Mouse (Mus musculus) neutrophil, adult 5-6 weeks (primary cell): Measurements from ENCODE around the gene Lrrc63. TPM values are rescaled to one million over a fixed set of nuclear protein-coding genes. Genes with fewer than 3 reads are reported as not detected.
"Not testable (repeated sequence)": the region's sequence is repeated elsewhere in the genome, so short reads cannot be mapped to it uniquely, and the experiment has no call there.

Source experiments
- ATAC-seq: fragments of 151-379, 151-347 bp; 2 replicates; pipeline ENCODE4 v1.8.0; 2017; ENCODE audit warnings: mild to moderate bottlenecking, moderate TSS enrichment; ENCODE audit not compliant: insufficient number of reproducible peaks, poor library complexity, low FRiP score, severe bottlenecking; ENCODE audit errors: extremely low read depth
- total RNA-seq: library from RNA; stranded (forward); fragments of 200-1000 nt; gene quantifications from 2 replicates; pipeline ENCODE4 v1.2.3, GENCODE M21; 2017

The Lrrc63 gene
- total RNA-seq, 1 experiment from 2014 or later = 1.0 TPM

DNA sequence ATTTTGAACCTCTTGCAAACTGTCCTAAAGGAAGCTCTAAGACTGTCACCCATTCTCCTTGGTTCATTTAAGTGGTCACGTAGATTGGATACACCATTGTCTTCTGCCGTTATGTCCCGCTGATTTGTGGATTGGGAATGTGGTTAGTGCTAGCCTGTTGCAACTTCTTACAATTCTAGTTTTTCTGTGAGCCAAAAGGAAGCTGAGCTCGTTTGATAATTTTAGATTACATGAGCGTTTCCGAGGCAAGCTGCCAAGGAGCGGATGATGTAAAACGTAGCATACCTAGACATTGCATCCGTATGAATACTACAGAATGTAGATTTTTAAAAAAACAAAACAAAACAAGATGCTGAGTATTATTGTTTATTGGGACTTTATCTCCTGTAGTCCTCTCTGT lies 17.5 kb upstream of the Lrrc63 start:
- ATAC-seq = no peak

DNA sequence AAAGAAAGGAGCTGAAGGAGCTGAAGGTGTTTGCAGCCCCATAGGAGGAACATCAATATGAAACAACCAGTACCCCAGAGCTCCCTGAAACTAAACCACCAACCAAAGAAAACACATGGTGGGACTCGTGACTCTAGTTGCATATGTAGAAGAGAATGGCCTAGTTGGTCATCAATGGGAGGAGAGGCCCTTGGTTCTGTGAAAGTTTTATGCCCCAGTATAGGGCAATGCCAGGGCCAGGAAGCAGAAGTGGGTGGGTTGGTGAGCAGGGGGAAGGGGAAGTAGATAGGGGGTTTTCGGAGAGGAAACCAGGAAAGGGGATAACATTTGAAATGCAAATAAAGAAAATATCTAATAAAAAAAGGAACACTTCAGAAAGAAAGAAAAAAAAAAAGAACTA lies 17.0 kb upstream of the Lrrc63 start:
- not testable (repeated sequence) for ATAC-seq

DNA sequence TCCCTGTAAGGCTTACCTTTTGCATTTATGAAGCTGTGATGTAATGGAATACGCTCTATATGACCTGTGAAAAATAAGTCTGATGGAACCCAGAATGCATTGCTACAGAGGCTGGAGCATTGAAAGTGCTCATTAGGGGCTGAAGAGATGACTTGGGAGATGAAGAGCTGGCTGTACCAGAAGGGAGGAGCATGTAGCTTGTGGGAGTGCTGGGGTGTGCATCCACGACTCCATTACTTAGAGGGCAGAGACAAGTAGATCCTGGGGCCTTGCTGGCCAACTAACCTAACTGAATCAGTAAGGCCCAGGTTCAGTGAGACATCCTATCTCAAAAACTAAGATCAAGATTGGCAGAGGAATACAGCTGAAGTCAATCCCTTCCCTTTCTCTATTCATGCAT lies 8.5 kb upstream of the Lrrc63 start:
- ATAC-seq = no peak

DNA sequence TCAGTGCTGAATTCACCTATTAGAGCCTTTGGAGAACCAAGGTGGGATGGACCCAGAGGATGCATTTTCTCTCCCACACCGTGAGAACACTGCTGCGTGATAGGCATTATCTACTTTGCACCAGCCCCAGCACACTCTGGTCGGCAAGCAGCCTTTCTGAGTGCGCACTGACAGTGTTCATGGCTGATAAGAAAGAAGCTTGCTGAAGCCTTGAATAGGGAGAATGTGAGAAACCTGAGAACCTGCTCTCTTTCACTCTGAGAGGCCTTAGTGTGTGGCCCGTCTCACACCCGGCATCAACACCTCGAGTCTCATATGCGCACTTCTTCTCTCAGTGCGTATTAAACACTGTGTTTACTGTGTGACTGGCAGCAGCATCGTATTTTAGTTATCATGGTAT lies 7.8 kb upstream of the Lrrc63 start:
- ATAC-seq = no peak

DNA sequence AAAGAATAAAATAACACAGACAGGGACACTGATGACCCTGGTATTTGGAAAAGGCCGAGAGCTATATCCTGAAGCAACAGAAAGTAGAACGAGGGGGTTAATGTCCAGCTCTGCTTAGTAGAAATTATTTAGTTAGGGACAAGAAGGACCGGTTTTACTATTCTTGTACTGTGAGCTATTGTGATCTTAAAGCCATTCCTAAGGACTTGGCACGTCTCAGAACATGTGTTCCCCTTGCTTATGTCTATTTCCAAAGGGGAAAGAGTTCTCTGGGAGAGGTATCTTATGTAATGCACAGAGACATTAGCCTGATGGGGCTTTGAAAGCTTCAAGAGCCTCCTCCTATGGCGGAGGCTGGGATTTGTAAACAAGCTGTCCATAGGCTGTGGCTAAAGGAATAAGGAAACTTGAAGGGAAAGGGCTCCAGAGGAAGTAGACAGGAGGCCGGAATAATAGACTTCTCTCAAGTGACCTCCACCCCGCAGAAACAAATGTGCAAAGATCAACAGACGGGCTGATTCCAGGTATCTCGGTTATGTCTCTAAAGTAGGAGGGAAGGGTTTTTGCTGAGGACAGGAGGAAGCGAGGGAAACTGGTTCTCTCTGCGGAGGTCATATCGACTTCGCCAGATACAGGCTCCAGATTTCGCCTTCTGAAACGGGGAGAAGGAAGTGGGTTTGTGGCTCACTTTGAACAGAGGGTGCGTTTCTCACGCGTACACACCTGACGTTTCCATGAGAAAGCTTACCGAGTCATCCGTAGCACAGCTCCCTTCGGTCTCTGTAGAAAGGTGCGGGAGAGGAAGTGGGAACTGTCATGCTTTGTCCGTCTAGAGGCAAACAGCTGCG lies 5.7 kb upstream of the Lrrc63 start:
- peak; percentile 66; the same call in 1 of the 2 replicates for ATAC-seq

DNA sequence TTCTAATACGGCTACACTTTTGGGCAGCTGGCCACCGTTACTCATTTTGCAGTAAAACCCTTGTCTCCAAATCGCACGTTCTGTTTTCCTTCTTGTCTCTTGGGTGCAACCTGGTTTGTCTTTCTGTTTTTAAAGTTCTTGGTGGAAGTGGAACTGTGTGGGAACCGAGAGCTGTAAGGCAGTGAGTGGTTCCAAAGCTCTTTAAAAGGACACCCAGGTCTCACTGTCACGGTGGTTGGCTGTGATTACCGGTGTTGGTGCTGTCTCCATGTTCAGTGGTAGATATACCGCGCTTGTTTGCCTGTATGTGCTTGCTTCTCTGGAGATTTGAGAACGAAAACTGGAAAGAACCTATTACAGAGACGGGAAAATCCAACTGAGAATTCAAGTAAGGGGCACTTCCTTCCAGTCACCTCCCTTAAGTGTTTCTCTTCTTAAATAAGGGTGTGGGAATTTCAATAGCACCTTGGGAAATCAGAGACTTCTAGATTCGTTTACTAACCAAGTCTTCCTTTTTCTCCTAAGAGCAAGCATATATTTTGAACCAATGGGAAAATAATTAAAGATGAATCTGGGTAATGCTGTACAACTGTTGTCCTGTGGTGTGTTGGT lies 749 bp upstream of the Lrrc63 start:
- 0 out of 2 replicates have a peak, but pooled peaks have one; percentile 3 for ATAC-seq

DNA sequence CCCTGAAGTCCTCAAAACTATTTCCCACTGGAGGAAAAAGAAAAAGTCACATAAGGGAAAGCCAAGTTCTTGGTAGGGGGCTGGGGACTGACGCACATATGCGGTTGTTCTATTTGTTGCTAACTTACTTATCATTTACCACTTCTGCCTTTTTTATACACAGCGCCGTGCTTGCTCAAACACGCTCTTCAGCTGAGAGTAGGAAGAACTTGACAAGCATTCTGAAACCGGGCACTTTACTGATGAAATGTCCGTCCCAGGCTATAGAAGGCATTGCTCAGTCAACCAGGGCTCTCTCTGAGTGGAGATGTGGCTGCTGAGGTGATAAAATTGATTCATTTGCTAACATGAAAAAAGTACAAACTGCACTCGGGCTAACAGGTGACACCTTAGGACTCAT lies 9.0 kb downstream of the Lrrc63 start:
- ATAC-seq = no peak

DNA sequence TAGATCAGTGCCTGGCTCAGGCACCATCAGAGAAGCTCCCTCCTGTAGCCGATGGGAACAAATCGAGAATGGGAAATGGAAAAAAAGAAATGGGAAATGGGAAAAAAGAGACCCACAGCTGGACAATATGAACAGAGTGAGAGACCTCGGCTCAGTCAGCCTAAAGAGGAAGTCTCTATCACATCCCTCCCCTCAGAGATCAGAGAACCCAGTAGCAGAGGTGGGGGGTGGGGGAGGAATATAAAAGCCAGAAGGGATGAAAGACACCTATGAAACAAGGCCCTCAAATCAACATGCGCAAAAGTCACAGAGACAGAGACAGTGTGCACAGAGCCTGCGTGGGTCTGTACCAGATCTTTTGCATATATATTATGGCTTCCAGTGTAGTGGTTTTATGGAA lies 27.7 kb downstream of the Lrrc63 start:
- no peak for ATAC-seq

DNA sequence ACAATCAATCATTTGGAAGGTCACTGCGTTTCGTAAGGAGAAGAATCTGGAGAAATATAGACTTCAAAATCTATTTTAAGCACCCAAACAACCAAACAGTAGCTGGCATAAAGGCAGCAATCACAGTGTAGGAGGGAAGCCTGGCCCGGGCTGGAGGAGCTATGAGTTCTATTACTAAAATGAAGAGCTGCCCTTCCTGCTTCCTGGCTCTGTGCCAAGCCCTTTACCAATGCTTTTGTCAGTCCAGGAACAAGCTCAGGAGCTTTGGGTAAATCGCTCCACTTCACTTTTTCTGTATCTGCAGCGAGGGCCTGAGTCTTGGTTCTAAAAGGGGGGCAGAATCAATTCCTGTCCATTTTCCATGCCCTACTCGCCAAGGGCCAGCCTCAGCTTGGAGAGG lies 52.7 kb downstream of the Lrrc63 start:
- ATAC-seq = no peak

DNA sequence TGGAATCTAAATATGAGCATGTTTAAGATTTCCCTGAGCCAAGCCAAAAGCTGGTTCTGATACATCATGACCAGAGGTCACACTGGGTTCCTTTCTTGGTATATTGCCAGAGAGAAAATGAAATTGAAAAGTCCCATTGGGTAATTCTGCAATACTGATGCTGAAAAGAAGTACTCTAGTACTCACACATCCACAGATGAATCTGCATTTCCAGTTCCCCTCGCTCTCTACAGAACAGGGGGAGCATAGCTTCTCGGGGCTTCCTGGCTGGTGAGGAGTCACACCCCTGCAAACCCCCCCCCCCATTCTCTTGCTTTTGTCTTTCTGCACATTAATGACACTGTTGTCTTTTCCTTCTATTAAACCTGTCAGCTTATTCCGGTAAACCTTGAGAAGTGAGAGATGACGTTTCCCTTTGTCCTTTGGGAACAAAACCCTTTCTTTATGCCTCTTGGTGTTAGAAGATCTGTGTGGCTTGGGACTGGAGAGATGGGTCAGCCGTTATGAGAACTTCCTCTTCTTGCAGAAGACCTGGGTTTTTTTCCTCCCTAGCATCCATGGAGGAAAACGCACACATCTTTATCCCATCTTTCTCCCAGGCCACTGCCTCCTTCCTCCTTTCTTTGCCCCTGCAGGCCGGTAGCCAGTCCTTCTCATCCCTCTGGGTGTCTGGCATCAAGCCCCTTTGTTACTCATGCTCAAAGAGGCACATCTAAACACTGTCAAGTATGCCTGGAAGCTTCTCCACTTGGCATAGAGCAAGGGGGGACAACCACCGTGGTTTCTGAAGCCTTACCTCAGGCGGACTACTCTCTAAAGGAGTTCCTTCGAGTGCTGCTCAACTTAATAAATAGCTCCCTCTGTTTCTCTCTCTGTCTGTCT lies 55.1 kb downstream of the Lrrc63 start:
- no peak for ATAC-seq

DNA sequence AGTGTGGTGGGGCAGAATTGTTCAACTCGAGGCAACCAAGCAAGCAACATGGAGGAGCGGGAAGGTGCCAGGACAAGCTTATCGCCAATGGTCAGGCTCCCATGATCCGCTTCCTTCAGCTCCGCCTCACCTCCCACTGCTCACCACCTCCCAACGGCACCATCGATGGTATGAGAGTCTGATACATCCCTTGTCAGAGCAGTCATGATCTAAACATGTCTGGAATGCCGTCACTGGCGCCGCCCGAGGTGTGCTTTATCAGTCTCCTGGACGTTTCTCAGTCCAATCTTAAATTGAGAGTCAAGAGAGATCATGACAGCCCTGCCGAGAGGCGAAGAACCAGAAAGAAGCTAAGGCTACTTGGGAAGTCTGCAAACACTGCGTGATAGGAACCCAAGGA lies 59.6 kb downstream of the Lrrc63 start:
- ATAC-seq = no peak

DNA sequence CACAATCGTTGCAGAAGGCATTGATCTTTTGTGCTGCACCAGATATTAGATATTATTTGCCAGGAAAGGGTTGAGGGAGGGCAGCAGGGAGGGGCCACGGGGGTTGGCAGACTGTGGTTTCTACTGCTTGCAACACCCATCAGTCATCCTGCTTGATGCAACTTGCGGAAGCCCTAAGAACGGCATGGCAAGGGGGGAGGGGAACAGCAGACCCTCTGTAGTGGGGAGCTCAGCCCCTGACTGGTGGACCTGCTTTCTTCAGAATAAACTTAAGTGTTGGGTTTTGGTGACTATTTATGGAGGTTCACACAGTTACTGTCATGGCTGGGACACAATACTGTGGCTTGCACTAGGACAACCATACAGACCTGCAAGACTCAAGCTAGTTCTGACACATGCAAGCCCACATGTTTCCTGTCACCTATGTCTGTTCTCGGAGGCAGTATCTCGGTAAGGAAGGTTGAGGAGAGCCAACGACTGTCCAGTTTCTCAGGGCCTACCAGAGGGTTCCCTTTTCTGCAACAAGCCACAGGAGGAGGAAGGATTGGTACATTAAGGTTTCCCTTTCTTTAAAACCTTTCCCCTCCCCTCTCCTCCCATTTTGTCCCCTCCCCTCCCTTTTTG lies 61.2 kb downstream of the Lrrc63 start:
- peak; percentile 66 for ATAC-seq

DNA sequence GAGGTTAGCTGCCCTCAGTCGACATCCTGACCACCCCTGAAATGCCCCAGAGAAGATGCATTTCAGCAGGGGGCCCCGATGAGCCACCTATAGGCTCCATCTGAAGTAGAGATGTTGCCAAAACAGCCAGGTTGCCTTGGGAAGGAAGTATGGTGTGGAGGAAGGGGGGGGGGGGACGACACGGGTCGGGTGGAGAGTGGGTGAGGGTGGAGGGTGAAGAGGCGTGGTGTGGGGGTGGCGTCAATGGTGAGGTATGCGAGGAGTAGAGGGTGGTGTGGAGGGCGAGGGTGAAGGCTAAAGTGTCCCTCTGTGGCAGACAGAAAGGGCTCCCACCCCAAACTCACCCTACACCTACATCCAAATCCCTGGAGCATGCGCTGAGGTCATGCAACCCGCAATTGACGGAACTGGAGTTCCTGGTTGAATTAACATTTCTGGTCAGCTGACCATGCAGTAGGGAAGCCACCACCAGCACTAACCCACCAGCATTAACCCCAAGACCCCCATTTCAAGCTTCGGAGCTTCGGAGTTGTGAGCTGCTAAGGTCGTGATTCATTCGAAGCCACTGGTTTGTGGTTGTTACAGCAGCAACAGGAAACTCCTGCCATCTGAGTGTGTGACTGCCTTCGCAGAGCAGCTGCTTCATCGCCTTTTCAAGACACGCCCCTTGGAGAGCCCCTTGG lies 62.1 kb downstream of the Lrrc63 start:
- peak; percentile 39 for ATAC-seq

DNA sequence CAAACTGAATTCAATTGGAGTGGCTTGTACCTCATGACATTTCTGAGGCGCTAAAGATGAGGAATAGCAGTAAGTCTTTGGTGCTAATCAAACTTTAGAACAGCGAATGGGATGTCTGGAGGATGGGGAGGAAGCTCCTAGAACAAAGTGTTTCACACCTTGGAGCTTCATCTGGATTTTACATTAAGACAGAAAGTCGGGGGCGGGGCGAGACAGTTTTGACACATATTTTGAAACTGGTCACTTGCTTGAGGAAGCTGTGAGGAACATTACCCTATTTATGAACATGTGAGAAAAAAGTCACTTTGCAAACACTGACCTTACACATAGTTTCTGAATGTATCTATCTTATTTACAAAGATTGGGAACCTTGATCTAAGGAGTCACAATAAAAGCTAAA lies 65.5 kb downstream of the Lrrc63 start:
- no peak for ATAC-seq

DNA sequence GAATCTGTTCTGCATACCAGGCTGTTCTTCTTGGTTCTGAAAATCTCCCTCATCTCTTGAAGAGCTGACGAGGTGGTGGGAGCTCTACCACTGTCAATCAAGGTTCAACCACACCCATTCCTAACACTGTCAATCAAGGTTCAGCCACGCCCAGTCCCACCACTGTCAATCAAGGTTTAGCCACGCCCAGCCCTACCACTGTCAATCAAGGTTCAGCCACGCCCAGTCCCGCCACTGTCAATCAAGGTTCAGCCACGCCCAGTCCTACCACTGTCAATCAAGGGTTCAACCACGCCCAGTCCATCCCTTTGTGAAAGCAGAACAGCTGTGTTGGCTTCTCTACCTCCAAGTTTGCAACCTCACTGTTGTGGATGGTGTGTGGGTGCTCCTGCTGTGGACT lies 66.2 kb downstream of the Lrrc63 start:
- ATAC-seq = peak; percentile 51

DNA sequence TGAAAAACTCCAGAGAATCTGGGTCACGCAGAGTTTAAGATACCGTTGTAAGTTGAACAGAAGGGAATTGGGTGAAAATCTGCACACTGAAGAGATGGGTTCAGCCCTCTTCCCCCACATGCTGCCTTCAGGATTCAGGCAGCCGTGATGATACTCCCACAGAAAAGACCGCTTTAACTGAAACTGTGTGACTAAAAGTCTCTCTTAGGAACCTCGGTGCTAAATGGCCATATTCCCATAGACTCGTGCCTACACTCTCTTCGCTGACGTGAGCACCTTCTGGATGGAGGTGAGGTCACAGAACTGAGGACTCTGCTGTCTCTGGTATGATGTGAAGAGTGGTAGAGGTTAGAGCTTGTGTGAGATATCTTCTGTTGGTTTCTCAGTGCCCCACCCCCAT lies 66.7 kb downstream of the Lrrc63 start:
- ATAC-seq = no peak

DNA sequence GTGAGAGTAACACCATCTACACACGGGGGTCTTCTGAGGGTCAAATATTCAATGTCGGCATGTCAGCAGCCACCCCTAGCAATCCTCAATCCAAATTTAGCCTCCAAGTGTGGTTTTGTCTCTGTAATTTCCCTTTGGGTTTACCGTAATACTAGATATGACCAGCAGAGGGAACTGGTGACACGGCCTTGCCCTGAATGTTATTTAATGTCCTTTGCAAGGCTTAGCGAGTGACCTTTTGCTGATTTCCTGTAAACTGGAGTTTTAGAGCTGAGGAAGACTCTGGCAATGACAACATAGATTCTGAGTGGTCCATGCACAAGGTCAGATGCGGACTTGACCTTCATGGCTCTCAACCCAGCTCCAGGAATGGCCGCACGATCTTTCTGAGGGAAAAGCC lies 70.1 kb downstream of the Lrrc63 start:
- peak; percentile 69 for ATAC-seq

DNA sequence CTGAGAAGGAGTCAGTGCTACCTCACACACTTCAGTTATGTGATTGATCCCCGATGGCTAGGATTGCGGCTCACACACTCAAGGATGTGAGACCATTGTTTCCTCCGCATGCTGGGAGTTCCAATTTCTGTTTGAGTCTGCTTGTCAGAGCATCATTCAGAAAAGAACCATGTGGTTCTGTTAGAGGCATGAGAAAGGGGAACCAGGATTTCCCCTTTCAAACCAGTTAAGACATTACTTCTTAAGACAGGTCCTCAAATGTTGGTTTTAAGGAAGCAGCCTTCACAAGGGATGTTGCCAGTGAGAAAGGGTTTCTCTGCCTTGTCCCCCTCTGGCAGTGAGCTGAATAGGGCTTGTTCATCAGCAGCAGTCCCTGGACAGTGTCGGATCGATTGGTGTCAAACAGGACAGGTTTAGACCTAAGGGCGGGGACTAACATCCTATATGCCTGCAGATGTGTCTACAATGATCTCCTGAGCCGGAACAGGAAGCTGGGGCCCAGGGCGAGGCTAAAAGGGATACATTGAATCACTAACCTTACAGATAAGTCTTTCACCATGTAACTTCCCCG lies 73.7 kb downstream of the Lrrc63 start:
- peak; percentile 68 for ATAC-seq
